Mouse (Mus musculus): ENCODE results near the gene Kcnj14. TPM values are rescaled to one million over a fixed set of nuclear protein-coding genes. Genes with fewer than 3 reads are reported as not detected.

The Kcnj14 gene
- total RNA-seq, 2 experiments from 2014 or later, result 0.45 to 0.53 TPM

DNA sequence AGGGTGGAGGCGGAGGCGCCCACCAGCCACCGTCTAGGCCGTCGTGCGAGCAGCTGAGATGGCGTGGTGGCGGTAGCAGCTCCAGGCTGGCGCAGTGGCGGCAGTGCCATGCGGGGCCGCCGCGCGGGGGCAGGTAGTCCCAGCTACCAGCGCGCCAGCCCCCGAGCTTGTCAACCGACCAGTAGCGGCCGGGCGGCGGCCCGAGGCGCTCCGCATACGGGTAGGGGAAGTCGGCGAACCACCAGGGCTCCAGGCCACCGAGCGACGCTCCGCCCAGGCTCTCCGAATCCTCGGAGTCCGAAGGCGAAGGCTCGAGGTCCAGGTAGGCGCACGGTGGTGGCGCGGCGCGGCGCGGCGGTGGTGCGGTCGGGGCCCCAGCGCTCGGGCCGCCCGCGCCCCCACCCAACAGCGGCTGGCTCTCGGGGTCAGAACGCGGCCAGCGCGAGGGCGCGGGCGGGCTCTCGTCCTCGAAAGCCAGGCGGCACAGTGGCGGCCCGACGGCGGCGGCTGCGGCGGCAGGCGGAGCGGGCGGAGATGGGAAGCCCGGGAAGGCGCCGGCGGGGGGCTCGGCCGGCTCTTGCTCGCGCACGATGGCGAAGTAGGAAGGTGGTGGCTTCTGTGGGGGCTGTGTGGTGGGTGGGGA lies 8.7 kb upstream of the Kcnj14 start:
- no peak for DNase-seq (ENCODE audit: low spot score in 2 of 2)

DNA sequence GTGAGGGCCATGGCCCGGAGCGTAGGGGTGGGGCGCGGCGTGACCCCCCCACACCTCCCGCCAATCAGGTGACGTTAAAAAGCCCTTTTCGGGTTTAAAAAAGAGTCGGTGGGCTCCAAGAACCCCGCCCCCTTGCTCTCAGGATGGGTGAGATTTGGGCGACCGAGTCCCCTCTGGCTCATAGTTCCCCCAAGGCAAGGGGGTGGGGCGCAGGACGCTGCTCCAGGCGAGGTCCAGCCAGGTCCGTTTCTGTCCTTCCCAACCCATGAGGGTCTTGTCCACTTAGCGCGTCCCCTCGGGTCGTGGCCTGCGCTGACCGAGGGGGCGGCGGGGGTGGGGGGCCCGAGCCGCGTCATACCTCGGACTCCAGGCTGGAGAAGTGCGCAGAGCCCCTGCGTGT lies 7.8 kb upstream of the Kcnj14 start:
- DNase-seq (ENCODE audit: low spot score in 2 of 2), result no peak

DNA sequence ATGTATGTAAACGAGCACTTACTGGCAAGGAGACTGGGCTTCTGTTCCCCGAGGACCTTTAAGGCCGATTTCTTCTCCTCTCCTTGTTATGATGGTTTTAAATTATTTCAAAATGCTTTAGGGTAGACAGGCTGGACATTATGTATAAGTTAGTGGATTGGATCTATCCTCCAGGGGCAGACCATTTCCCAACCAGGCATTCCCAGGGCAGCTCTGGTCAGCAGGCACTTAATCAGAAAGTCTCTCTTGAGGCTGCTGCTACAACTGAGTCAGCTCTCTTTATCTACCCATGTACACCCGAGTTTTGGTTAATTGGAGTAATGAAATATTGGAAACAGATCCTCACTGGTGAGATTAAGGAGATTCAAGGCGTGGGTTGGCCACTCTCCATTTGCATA lies 6.5 kb upstream of the Kcnj14 start:
- DNase-seq (ENCODE audit: low spot score in 2 of 2), result no peak

DNA sequence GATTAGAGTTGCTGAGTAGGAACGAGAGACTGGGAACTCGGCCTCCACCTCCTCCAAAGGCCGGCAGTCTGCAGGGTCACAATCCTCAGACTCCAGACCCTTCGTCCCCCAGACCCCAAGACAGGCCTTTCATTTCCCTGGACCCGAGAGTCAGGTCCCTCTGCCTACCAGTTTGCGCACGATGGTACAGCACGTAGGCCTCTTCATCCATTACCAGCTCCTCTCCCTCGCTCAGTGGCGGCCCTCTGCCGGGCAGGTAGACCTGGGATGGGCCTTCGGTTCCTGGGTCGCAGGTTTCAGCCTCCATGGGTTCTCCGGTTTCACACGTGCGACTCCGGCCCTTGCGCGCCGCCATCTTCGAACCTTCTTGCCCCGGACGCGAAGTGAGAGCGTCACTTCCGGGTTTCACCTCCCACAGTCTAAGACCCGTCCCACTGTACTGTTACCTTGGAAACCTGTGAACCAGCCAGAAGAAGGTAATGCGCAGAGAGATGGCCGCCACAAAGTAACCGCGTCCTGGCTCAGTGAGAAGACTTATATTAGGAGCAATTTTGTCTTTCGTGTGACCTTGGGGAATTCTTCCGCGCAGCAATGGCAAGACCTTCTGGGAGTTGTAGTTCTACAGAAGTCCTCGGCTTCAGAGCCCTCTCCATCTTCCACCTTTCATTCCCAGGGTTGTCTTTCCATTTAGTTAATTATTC lies 6.0 kb upstream of the Kcnj14 start, which contains the start of gene Grwd1:
Gene Grwd1 (minus strand): TSS at position 518 of the 701 bp plus-strand sequence.
- peak; percentile 63 to 69 for DNase-seq (ENCODE audit: low spot score in 2 of 2)

DNA sequence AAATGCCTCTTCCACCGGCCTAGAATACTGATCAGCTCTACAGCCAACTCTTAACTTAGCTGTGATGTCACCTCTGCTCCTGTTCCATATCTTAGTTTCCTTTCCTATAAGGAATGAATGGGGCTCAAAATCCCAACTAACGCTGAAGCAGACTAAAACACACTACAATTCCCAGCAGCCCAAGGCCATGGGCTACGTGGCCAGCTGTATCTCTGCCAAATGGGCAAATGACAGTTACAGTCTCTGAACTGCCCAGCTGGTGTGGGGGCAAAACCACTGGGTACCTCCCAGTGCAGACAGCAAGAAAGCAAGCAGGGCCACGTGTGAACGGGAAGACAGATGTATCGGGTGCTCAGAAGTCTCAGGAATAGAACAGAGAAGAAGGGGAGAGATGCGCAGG lies 2.0 kb upstream of the Kcnj14 start:
- no peak for DNase-seq (ENCODE audit: low spot score in 2 of 2)

DNA sequence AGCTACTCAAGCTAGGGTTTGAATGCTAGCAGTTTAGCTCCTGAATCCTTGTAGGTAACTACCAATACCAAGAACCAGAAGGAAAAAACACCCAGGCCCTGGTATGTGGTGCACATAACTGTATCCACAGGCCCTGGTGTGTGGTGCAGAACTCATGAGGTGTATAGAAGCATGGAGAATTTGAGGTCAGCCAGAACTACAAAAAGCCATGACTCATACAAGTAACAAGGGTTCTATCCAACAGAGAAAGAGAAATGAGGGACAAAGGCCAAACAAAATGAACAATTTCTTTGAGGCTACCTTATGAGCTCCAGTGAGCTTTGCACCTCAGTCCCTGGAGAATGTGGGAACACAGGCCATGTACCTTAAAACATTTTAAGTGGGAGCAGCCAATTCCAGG lies 3.7 kb downstream of the Kcnj14 start:
- no peak for DNase-seq (ENCODE audit: low spot score in 2 of 2)

DNA sequence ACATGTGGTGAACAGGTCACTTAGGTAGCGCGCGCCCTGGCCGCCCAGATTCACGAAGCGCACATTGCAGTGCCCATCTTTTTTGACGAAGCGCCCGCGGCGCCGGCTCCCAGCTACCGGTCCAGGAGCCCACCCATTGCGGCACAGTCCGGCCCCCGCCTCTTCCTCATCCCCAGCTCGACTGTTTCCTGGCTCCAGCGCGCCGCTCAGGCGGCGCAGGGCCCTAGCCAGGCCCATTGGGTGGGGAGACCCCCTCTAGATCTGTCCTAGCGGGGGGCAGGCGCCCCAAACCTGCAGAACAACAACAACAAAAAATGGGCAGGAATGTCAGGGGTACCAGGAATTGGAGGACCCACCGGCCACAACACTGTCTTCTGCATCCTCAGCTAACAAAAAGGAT lies 4.7 kb downstream of the Kcnj14 start:
- DNase-seq (ENCODE audit: low spot score in 2 of 2), result no peak

DNA sequence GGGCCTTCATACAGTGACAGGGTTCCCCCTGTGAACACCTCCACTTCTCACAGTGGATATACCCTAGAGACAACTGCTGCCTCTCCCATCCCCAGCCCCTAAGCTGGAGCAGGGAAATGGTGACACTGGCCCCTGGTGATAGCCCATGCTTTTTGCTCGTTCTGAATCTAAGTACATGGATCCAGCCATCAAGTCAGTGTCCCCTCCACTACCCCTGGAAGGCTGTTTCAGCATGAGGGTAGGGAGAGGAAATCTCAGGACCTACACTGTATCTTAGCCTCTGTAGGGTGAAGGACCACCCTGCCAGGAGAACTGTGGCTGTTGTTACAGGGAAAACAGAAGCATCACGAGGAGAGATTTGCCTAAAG lies 8.6 kb downstream of the Kcnj14 start:
- DNase-seq (ENCODE audit: low spot score in 2 of 2), result no peak

DNA sequence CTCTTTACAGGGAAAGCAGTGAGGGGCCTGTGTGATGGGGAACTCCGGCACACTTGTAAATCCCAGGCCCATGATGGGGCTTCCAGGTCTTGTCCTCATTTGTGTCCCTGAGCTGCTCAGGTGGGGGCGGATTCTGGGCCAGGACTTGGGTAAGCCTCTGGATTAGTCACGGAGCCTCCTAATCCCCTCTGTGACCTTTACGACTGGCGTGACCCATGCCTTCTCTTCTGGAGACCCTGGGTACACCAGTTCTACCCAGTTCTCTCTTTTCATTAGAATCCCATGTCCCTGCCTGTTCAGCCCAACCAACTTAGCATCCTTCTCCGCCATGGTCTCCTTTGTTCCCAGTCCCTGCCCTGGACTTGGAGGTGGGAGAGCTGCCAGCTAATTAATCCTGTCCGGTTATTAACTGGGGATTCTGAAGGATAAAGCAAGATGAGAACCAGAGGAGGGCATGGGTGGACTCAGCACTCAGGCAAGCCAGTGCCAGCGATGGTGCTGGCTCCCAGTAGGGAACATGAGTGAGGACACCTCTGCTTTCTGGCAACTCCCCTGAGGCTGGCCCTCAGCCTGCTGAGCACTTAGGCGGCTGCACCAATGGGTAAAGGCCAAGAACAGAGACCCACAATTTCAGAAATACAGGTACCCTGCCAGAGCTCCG lies 9.1 kb downstream of the Kcnj14 start:
- DNase-seq (ENCODE audit: low spot score in 2 of 2), result no peak

DNA sequence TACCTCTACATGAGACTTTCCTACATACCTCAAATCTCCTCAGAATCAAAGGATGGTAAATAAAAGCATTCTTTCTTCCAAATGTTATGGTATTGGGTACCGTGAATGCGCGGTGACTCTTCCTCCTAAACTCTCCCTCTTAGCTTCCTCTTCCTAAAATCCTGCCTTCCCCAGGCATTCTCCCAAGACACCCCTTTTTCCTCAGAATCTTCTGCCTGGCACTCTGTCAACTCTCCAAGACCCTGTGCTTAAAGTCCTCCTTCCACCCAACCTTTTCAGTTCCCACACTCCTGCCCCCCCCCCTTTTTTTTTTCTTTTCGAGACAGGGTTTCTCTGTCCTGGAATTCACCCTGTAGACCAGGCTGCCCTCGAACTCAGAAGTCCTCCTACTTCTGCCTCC lies 9.7 kb downstream of the Kcnj14 start:
- DNase-seq (ENCODE audit: low spot score in 2 of 2), result no peak

DNA sequence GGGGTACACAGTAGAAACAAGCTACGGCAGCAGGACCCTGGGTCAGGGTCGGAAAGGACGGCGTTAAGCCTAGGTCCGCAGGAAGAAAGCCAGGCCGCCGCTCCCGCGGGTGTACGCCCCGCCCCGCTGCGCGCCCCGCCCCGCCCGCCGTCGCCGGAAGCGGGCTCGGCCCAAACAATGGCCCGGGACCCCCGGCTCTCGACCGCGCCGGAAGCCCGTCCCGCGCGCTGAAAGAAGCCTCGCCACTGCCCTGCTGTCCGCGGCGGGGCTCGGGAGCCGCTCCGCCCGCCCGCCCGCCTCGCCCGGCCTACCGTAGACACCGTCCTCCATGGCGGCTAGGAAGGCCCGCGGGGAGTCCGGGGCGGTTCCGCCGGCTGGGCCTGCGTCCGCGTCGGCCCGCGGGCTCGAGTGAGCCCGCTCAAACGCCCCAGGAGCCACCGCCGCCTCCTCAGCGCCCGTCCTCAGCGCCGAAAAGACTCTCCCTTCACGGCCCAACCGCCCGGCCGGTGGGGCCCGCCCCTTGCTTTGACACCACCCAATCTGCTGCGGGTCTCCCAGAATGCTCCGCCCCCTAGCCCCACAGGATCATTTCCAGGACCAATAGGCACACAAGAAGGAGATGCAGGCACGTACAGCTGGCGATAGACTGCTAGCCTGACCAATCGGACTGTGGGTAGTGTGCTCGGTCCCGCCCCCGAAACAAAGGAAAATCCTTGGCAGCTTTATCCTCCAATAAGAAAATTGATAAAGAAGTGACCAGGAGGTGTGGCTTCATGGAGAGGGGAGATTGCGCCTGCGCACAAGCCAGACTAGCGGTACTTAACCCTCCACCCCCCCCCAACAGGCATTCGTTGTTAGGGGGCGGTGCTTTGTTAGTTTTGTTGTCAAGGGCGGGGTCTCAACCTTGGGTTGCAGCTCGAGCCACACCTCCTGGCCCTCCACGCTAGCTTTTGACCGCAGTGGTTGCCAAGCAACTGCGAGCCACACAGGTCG lies 10.5 kb downstream of the Kcnj14 start, which contains the start of gene Cyth2:
Gene Cyth2 (minus strand): TSS at position 795 of the 993 bp plus-strand sequence.
- peak; percentile 87 to 98 for DNase-seq (ENCODE audit: low spot score in 2 of 2)

DNA sequence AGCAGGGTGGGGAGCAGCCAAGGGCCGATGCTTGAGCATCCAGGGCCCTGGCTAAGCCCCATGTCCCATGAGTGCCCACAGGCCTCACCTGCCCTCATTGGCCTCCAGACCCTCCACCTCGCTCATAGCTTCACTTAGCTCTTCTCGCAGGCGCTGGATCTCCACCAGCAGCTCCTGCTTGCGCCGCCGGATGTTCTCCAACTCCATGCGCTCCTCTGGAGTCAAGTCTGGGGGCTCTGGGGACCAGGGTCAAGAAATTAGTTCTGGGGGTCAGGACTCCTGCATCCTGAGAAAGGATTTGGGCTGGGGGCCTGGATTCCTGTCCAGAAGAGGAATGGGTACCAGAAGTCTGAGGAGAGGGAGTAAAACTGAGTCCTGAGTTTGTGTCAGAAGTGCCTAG lies 11.7 kb downstream of the Kcnj14 start:
- no peak for DNase-seq (ENCODE audit: low spot score in 2 of 2)

DNA sequence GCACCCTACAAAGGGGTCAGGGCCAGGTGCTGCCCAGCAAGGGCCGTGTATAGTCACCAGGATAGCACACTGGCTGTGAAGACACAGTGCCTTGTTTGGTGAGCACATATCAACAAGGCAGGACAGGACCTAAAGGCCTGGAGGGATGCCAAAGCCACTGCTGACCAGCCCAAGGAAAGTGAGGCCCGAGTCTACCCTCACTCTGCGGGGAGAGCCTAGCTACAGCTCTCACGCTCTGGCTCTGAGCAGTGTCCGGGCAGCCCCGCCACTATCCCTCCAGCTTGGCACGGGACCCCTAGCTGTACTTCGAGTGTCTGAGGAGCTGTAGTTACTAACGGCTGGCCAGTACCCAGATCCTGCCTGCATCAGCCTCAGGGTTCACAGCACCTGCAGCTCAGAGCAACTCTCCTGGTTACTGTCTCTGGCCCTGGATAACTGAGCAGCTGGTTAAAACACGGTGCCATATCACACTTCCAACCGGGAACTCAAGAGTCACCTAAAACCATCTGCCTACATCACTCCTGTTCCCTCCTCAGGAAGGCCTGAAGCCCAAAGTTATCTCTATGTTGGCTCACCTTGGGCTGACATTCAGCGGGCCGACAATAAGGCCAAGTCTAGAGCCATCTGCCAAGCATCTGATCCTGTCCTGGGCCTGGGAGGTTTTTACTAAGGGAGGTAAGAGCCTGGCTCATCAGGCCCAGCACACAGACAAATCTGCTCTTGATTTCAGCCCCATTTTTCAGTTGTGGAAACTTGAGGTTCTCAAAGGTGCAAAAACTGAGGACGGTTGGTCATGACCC lies 15.1 kb downstream of the Kcnj14 start:
- no peak for DNase-seq (ENCODE audit: low spot score in 2 of 2)

DNA sequence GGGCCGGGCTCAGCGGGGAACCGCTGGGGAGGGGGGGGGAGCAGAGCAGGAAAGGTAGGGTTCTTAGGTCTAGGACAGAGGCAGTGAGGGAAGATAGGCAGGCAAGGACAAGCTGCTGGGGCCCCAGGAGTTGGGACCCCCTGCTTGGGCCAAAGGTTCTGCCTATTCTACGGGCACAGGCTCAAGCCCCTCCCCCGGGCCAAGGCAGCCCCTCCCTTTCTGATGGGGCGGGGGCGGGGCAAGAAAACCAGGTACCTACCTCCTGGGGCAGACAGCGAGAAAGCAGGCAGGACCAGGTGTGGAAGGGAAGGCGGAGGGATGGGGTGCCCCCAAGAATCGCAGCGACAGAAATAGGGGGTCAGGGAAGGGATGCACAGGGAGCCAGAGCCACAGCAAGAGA lies 16.1 kb downstream of the Kcnj14 start:
- no peak for DNase-seq (ENCODE audit: low spot score in 2 of 2)

DNA sequence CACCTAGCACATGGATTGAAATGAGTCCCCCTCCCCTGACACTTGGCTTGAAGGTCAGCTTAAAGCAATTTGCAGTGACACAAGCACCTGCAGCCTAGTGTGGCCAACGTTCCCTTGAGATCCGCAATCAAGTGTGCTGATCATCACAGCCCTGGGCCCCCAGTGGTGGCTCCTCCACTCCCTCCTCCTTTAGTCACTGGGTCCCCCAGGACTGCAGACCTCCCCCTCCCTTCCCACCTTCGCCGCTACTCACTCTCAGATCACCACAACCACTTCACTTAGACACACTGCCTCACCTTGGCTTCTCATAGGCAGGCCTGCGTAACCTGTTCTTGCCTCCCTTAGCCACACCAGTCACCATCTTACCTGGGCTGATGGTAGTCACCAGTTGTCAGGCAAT lies 18.6 kb downstream of the Kcnj14 start:
- DNase-seq (ENCODE audit: low spot score in 2 of 2), result no peak

DNA sequence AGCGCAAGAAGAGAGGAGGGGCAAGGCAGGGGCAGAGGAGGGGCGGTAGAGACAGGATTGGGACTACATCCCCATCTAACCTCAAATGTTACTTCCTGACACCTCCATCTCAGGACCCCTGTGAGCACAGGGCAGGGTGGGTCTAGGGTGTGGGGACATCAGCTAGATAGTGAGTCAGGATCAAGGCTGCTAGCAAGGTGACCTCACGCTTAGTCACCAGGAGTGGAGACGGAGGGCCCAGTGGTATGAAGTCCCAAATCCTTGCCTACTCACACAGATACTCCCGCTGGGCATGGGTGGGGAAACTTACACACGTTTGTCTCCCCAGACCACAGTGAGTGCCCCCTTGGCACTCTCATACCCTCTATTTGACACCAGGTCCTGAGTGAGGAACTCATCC lies 22.0 kb downstream of the Kcnj14 start:
- no peak for DNase-seq (ENCODE audit: low spot score in 2 of 2)

DNA sequence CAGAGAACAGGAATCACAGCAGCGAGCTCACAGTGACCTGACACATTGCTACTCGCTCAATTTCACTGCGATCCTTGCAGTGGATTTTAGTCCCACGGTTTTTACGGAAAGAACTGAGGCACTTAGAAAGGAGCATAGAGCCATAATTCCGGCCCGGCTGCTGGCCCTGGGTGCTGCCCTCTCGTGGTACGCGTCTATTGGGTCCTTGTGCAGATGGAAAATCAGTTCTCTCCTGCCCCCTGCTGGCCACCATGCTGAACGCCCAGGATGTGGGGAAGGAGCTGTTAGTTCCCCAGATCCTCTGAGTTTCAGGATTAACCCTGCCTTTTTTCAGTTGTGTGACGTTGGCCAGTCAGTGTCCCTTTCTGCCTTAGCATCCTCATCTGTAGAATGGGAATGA lies 23.2 kb downstream of the Kcnj14 start:
- peak; percentile 81 to 83 for DNase-seq (ENCODE audit: low spot score in 2 of 2)

DNA sequence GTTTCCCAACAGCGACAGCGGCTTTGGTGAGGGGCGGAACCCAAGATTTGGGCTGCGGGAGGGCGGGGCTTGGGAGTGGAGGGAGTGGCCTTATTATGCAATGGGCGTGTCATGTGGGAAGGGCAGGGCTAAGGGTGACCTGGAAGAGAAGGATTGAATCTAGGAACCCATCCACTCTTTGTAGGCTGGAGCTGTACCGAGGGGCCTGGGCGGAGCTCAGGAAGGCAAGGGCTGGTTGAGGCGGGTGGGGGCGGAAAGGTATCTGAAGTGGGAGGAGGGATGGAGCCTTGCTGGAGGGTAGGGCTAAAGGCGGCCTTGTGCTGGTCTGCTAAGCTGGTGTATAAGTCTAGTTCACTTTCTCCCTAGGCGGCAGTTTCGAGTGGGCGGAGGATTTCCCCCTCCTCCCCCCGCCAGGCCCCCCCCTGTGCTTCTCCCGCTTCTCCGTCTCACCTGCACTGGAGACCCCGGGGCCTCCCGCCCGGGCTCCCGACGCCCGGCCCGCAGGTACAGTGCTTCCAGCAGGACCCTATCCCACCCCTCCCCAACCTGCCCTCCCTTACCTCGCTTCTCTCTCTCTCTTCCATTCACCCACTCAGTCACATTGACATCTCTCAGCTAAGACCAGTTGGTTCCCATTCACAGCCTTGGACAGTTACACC lies 23.9 kb downstream of the Kcnj14 start:
- no peak for DNase-seq (ENCODE audit: low spot score in 2 of 2)

DNA sequence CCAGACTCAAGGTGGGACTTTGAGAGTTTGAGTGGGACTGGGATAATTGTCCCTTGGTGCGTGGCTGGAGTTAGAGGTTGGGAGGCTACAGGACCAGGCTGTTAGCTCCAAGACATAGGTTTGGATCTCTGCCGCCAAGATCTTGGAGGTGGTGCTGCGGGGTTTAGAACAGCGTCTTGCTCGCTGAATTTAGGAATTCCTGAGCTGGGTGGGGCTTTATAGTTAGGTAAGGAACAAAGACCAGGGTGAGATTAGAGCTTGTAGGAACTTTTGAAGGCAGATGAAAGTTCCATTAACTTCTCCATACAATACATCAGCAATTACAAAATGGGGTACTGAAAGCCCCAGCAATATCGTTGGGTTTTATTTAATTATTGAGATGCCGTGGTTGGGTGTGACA lies 24.6 kb downstream of the Kcnj14 start:
- DNase-seq (ENCODE audit: low spot score in 2 of 2), result no peak

DNA sequence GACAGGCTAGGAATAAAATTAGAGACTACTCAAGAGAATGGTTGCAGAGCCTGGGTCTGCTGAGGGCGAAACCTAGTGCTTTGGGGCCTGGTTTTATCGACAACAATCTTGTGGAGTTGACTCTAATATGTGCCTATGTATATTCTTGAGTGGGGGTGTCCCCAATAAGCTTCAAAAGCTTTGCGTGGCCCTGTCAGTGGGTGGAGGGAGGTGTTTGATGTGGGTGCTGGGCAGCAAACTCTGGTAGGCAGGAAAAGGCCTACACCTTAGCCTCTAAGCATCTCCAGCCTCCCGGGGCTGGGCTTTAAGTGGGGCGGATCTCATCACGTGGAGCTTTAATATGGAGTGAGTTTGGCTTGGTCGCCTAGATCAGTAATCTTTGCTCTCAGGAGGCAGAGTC lies 25.7 kb downstream of the Kcnj14 start:
- DNase-seq (ENCODE audit: low spot score in 2 of 2), result no peak
